Mouse (Mus musculus) heart, postnatal 4 days (tissue): ENCODE results near the gene Acss3. TPM values are rescaled to one million over a fixed set of nuclear protein-coding genes. Genes with fewer than 3 reads are reported as not detected.
A peak's percentile ranks its signal among the peaks of the same experiment; 100 is the strongest.

Experiments used
- DNase-seq: peaks from one replicate; pipeline ENCODE4 v3.0.0; 2021
- total RNA-seq, 2 experiments: library from RNA; stranded (reverse); gene quantifications; 2 replicates each; pipeline ENCODE4 v1.2.3; 2021

Gene Acss3
- total RNA-seq, 2 experiments from 2014 or later: 6.4 to 8.0 TPM

- DNase-seq: no peak
Measured at GRCm38 (mm10) chr10:106998052-106998625, 125.3 kb downstream of the Acss3 start.

GRCm38 (mm10) chr10:106989478-106989877 lies 134.0 kb downstream of the Acss3 start:
- no peak for DNase-seq

GRCm38 (mm10) chr10:106975193-106976141 lies 148.0 kb downstream of the Acss3 start:
- no peak for DNase-seq

GRCm38 (mm10) chr10:106959026-106959425 lies 164.4 kb downstream of the Acss3 start:
- no peak for DNase-seq

- no peak for DNase-seq
Measured at GRCm38 (mm10) chr10:106941380-106941779, 182.1 kb downstream of the Acss3 start.

GRCm38 (mm10) chr10:106939441-106939840 lies 184.0 kb downstream of the Acss3 start:
- DNase-seq: no peak

- DNase-seq: no peak
Measured at GRCm38 (mm10) chr10:106938851-106939250, 184.6 kb downstream of the Acss3 start.

- no peak for DNase-seq
Measured at GRCm38 (mm10) chr10:106936996-106937395, 186.5 kb downstream of the Acss3 start.

- peak; percentile 4 for DNase-seq
Measured at GRCm38 (mm10) chr10:106932571-106933073, 190.8 kb downstream of the Acss3 start.

- DNase-seq: no peak
Measured at GRCm38 (mm10) chr10:106928576-106929332, 194.7 kb downstream of the Acss3 start.

- no peak for DNase-seq
Measured at GRCm38 (mm10) chr10:106924798-106925197, 198.7 kb downstream of the Acss3 start.

- no peak for DNase-seq
Measured at GRCm38 (mm10) chr10:106924334-106924733, 199.1 kb downstream of the Acss3 start.

- DNase-seq: no peak
Measured at GRCm38 (mm10) chr10:106914822-106915221, 208.6 kb downstream of the Acss3 start.

GRCm38 (mm10) chr10:106914275-106914674 lies 209.2 kb downstream of the Acss3 start:
- DNase-seq: no peak

GRCm38 (mm10) chr10:106913032-106913431 lies 210.4 kb downstream of the Acss3 start:
- peak; percentile 8 for DNase-seq

GRCm38 (mm10) chr10:106910108-106910507 lies 213.4 kb downstream of the Acss3 start:
- DNase-seq: no peak

- DNase-seq: no peak
Measured at GRCm38 (mm10) chr10:106896351-106896750, 227.1 kb downstream of the Acss3 start.

Other genes starting within 250 kb of the Acss3 start
- gene Lin7a, start 148.0 kb upstream of the Acss3 start, total RNA-seq: 1 to 10 TPM; 1.5 TPM